Mouse (Mus musculus): ENCODE data around the gene Tbx4.

Gene Tbx4

GRCm38 (mm10) chr11:85849037-85849436 is 37.2 kb upstream of the Tbx4 start:
- in situ Hi-C loops (cut with MboI; ENCODE audit: unreplicated experiment in 2 of 2) = loop anchor here (5.0 to 25.0 kb wide), 3 partner anchors 323 to 1166 kb away; no protein-coding TSS in a partner anchor

GRCm38 (mm10) chr11:85850233-85850632 is 36.0 kb upstream of the Tbx4 start, which contains the start of gene Gm11444:
TSS of gene Gm11444 (minus strand) at chr11:85850333.
- in situ Hi-C loops (cut with MboI; ENCODE audit: unreplicated experiment in 2 of 2) = loop anchor here (5.0 to 25.0 kb wide), 4 partner anchors 122 to 812 kb away; no protein-coding TSS in a partner anchor

- in situ Hi-C loops (cut with MboI; ENCODE audit: unreplicated experiment in 2 of 2) = loop anchor here (5.0 to 25.0 kb wide), 4 partner anchors 122 to 812 kb away; no protein-coding TSS in a partner anchor
Observed at GRCm38 (mm10) chr11:85850758-85851157, 35.5 kb upstream of the Tbx4 start.

- in situ Hi-C loops (cut with MboI; ENCODE audit: unreplicated experiment in 2 of 2) = loop anchor here in 1 of 2 experiments (10.0 to 25.0 kb wide), 2 partner anchors 597 to 804 kb away; no protein-coding TSS in a partner anchor
Observed at GRCm38 (mm10) chr11:85857997-85858698, 28.1 kb upstream of the Tbx4 start.

- in situ Hi-C loops (cut with MboI; ENCODE audit: unreplicated experiment in 2 of 2) = loop anchor here in 1 of 2 experiments (25.0 kb wide), 1 partner anchor 798 kb away; no protein-coding TSS in a partner anchor
Observed at GRCm38 (mm10) chr11:85864363-85864762, 21.9 kb upstream of the Tbx4 start.

GRCm38 (mm10) chr11:85876059-85876788 is 10.0 kb upstream of the Tbx4 start:
- in situ Hi-C loops (cut with MboI; ENCODE audit: unreplicated experiment in 2 of 2) = no loop called here

GRCm38 (mm10) chr11:85884498-85884897 is 1.7 kb upstream of the Tbx4 start:
- in situ Hi-C loops (cut with MboI; ENCODE audit: unreplicated experiment in 2 of 2) = no loop called here

GRCm38 (mm10) chr11:85886429-85886785 is 185 bp downstream of the Tbx4 start:
- in situ Hi-C loops (cut with MboI; ENCODE audit: unreplicated experiment in 2 of 2) = no loop called here

GRCm38 (mm10) chr11:85887273-85887672 is 1.1 kb downstream of the Tbx4 start:
- in situ Hi-C loops (cut with MboI; ENCODE audit: unreplicated experiment in 2 of 2) = no loop called here

- in situ Hi-C loops (cut with MboI; ENCODE audit: unreplicated experiment in 2 of 2) = no loop called here
Observed at GRCm38 (mm10) chr11:85887801-85888450, 1.7 kb downstream of the Tbx4 start.

- in situ Hi-C loops (cut with MboI; ENCODE audit: unreplicated experiment in 2 of 2) = no loop called here
Observed at GRCm38 (mm10) chr11:85888451-85888961, 2.3 kb downstream of the Tbx4 start.

GRCm38 (mm10) chr11:85889056-85889729 is 3.0 kb downstream of the Tbx4 start:
- in situ Hi-C loops (cut with MboI; ENCODE audit: unreplicated experiment in 2 of 2) = no loop called here

- in situ Hi-C loops (cut with MboI; ENCODE audit: unreplicated experiment in 2 of 2) = no loop called here
Observed at GRCm38 (mm10) chr11:85889730-85890562, 3.7 kb downstream of the Tbx4 start.

GRCm38 (mm10) chr11:85890563-85890845 is 4.3 kb downstream of the Tbx4 start:
- in situ Hi-C loops (cut with MboI; ENCODE audit: unreplicated experiment in 2 of 2) = no loop called here

- in situ Hi-C loops (cut with MboI; ENCODE audit: unreplicated experiment in 2 of 2) = no loop called here
Observed at GRCm38 (mm10) chr11:85891010-85891691, 4.9 kb downstream of the Tbx4 start.

GRCm38 (mm10) chr11:85891692-85892040 is 5.4 kb downstream of the Tbx4 start:
- in situ Hi-C loops (cut with MboI; ENCODE audit: unreplicated experiment in 2 of 2) = no loop called here

- in situ Hi-C loops (cut with MboI; ENCODE audit: unreplicated experiment in 2 of 2) = no loop called here
Observed at GRCm38 (mm10) chr11:85892771-85893170, 6.5 kb downstream of the Tbx4 start.

- in situ Hi-C loops (cut with MboI; ENCODE audit: unreplicated experiment in 2 of 2) = no loop called here
Observed at GRCm38 (mm10) chr11:85893400-85894135, 7.3 kb downstream of the Tbx4 start.

- in situ Hi-C loops (cut with MboI; ENCODE audit: unreplicated experiment in 2 of 2) = no loop called here
Observed at GRCm38 (mm10) chr11:85894136-85894530, 7.9 kb downstream of the Tbx4 start.
